ENCODE assay signal across 10 mouse cellular contexts in genomic region chr12:54197849-54198248, GRCm38 (mm10). TPM values are rescaled to one million over a fixed set of nuclear protein-coding genes. Genes with fewer than 3 reads are reported as not detected.
DNase-seq lines count a peak whose midpoint lies in the region; ATAC-seq and TF ChIP-seq lines count a peak whose summit lies in the region.
"Had no signal": no experiment of that assay in that cellular context is flagged by ENCODE, and none has a peak within 500 bp of the region (broad histone marks: within the 10 kb centered on the region; RNA-seq: fewer than 3 reads in every experiment).

No protein-coding gene starts in this region.

- 13% methylated on average over 11 of the region's 11 CpGs for WGBS in intestine, postnatal 0 days

- H3K9ac ChIP-seq in intestine, postnatal 0 days (ENCODE audit: low read depth, low read length): no peak overlapping the region

- peaks cover 9% of the 10 kb centered on the region for H3K4me1 ChIP-seq in intestine, postnatal 0 days (replicated peaks; ENCODE audit: control insufficient read depth, insufficient read depth, low read length)

- no peak for TF ChIP-seq CTCF in intestine, postnatal 0 days (IDR thresholded peaks at IDR 0.05; ENCODE audit: low read depth)
- no peak for TF ChIP-seq CTCF in layer of hippocampus, adult 2 months (conservative IDR thresholded peaks at IDR 0.05)

- H3K36me3 ChIP-seq in intestine, postnatal 0 days (ENCODE audit: control insufficient read depth, insufficient read depth): no peaks in the 10 kb centered on the region

- H3K27ac ChIP-seq in intestine, postnatal 0 days (ENCODE audit: low read depth, low read length): peak overlapping the region; percentile 70; the same call in 1 of the 2 replicates
- no peak overlapping the region for H3K27ac ChIP-seq in layer of hippocampus, adult 2 months

- DNase-seq in kidney, adult 9 months: peak; percentile 59
- no peak for DNase-seq in kidney, adult 11 months
- peak; percentile 77 for DNase-seq in A20 (ENCODE audit: low read depth, low spot score)
- DNase-seq in MN1 (ENCODE audit: low spot score): peak; percentile 59
- no peak for DNase-seq in layer of hippocampus, adult 2 months (ENCODE audit: low spot score in 2 of 2)
- no peak for DNase-seq in layer of hippocampus, postnatal 25 days (ENCODE audit: extremely low spot score in 1 of 2, low spot score in 1 of 2)
- DNase-seq: adrenal gland, adult 2 months; gastrocnemius, postnatal 36 days; thymus, postnatal 36 days had no signal

- H3K27me3 ChIP-seq in intestine, postnatal 0 days (replicated peaks; ENCODE audit: control insufficient read depth, insufficient read depth, low read length): no peaks in the 10 kb centered on the region

- H3K9me3 ChIP-seq in intestine, postnatal 0 days (ENCODE audit: control insufficient read depth): no peaks in the 10 kb centered on the region

- peak; percentile 58; the same call in 1 of the 2 replicates for ATAC-seq in intestine, postnatal 0 days

- no peak overlapping the region for H3K4me3 ChIP-seq in intestine, postnatal 0 days (ENCODE audit: low read depth, low read length)
- H3K4me3 ChIP-seq in layer of hippocampus, adult 2 months: no peak overlapping the region; the same call in 1 of the 2 replicates

- peak overlapping the region; percentile 55 for H3K4me2 ChIP-seq in intestine, postnatal 0 days (replicated peaks; ENCODE audit: low read depth)

RNA-seq across cellular contexts. Expression of gene Egln3, which starts 5.8 kb away (rescaled TPM):
- polyA plus RNA-seq in intestine, postnatal 0 days (2015; fragmentation: Nextera tagmentation; extraction: Ambion mirVana): 39.2 and 41.9 TPM in 2 replicates
- total RNA-seq in layer of hippocampus, adult 2 months (2021): 1 to 10 TPM; 4.9 TPM
- total RNA-seq in layer of hippocampus, postnatal 25 days (2021): 1 to 10 TPM; 5.3 to 5.8 TPM

Comparison
In these comparisons a context has a peak if more than half of its experiments do, and no peak if none do; other contexts are left out.
1. DNase-seq: peak in kidney, adult 9 months (single experiment), A20 (single experiment) and MN1 (single experiment); none in kidney, adult 11 months (single experiment), layer of hippocampus, adult 2 months (0 of 2) and layer of hippocampus, postnatal 25 days (0 of 2).